Mouse (Mus musculus) intestine, postnatal 0 days (tissue): Measurements from ENCODE around the gene Nf1. TPM values are rescaled to one million over a fixed set of nuclear protein-coding genes. Genes with fewer than 3 reads are reported as not detected.

ENCODE experiments used
- ATAC-seq: fragments of 200-750 bp; cut with Nextera tagmentation; 2 replicates; pipeline ENCODE4 v1.8.0; 2017; ENCODE audit warnings: mild to moderate bottlenecking, moderate TSS enrichment, moderate library complexity
- H3K27ac ChIP-seq: fragments of 300-500 bp; sonication (generic); 2 replicates; pipeline ENCODE4 v1.5.1; 2014; ENCODE audit warnings: mild to moderate bottlenecking, low read depth, low read length, moderate library complexity
- H3K27me3 ChIP-seq: fragments of 300-500 bp; sonication (generic); replicated peaks from 2 replicates; pipeline ENCODE4 v1.6.1; 2014; ENCODE audit warnings: low read length, mixed read lengths; ENCODE audit not compliant: control insufficient read depth, insufficient read depth
- H3K36me3 ChIP-seq: fragments of 300-500 bp; sonication (generic); 2 replicates; pipeline ENCODE4 v1.6.1; 2014; ENCODE audit warnings: mild to moderate bottlenecking, moderate library complexity; ENCODE audit not compliant: control insufficient read depth, insufficient read depth
- H3K4me1 ChIP-seq: fragments of 300-500 bp; sonication (generic); replicated peaks from 2 replicates; pipeline ENCODE4 v1.6.1; 2014; ENCODE audit warnings: antibody characterized with exemption, low read length, mixed read lengths; ENCODE audit not compliant: control insufficient read depth, insufficient read depth
- H3K4me2 ChIP-seq: fragments of 300-500 bp; sonication (generic); replicated peaks from 2 replicates; pipeline ENCODE4 v1.6.1; 2014; ENCODE audit warnings: low read depth, mild to moderate bottlenecking, moderate library complexity
- H3K4me3 ChIP-seq: fragments of 300-500 bp; sonication (generic); 2 replicates; pipeline ENCODE4 v1.5.1; 2014; ENCODE audit warnings: low read depth, low read length
- H3K9ac ChIP-seq: fragments of 300-500 bp; sonication (generic); 2 replicates; pipeline ENCODE4 v1.6.1; 2014; ENCODE audit warnings: mild to moderate bottlenecking, low read depth, low read length
- H3K9me3 ChIP-seq: fragments of 300-500 bp; sonication (generic); 2 replicates; pipeline ENCODE4 v1.6.1; 2016; ENCODE audit warnings: mixed run types; ENCODE audit not compliant: control insufficient read depth
- CTCF ChIP-seq: sonication (generic); IDR thresholded peaks from 2 replicates; pipeline ENCODE4 v1.5.1; 2016; ENCODE audit warnings: low read depth, mild to moderate bottlenecking, control low read depth, antibody characterized with exemption, moderate library complexity
- WGBS: fragments of 180-500 bp; shearing (Covaris S2); extraction: QIAGEN DNeasy Blood & Tissue Kit; methylation state at CpG from one replicate; pipeline ENCODE4 v1.1.7; 2014; 5-methylcytosine and 5-hydroxymethylcytosine counted together
- polyA plus RNA-seq: library from polyadenylated mRNA; unstranded; fragments of >200 nt; fragmentation: Nextera tagmentation; extraction: Ambion mirVana; gene quantifications from 2 replicates; pipeline ENCODE4 v1.2.1, GENCODE M21; 2015

The Nf1 gene
- polyA plus RNA-seq, 1 experiment from 2014 or later: 6.3 TPM

DNA sequence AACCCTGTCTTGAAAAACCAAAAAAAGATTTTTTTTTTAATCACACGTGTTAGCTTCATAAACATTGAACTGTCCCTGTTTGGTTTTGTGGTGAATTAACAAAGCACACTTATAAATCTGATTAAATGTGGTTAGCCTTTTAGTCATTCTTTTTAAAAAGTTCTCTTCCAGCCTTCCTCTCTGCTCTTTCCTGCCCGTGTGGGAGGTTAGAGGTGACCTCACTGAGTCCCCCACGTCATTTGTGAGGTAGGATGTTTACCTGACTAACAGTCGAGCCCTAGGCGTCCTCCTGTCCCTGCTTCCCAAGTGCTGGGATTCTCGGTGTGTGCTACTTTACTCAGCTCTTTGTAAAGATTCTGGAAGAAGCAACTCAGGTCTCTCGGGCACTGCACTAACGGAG, 26.8 kb downstream of the Nf1 start:
- no peaks in the 10 kb centered on the region for H3K9me3 ChIP-seq
- TF ChIP-seq CTCF: no peak
- no peak overlapping the region for H3K4me2 ChIP-seq
- WGBS: 45% methylated on average over 8 of the region's 8 CpGs
- no peak for ATAC-seq
- no peak overlapping the region for H3K4me3 ChIP-seq
- no peaks in the 10 kb centered on the region for H3K4me1 ChIP-seq
- no peaks in the 10 kb centered on the region for H3K27me3 ChIP-seq
- H3K27ac ChIP-seq: no peak overlapping the region
- H3K9ac ChIP-seq: no peak overlapping the region
- no peaks in the 10 kb centered on the region for H3K36me3 ChIP-seq

DNA sequence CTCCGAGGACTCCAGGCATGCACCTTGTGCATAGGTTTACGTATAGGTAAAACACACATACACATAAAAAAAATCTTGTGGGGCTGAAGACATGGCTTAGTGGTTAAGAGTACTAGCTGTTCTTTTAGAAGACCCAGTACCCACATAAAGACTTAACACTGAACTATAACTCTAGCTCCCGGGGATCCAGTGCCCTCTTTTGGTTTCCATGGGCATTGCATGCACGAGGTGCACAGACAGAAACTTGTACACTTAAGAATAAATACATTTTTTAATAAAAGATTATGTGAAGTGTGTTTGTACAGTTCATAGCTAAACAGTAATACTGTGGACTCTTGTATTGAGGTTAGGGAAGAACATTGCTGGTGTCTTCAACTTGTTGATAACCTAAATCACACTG, 33.5 kb downstream of the Nf1 start:
- no peaks in the 10 kb centered on the region for H3K4me1 ChIP-seq
- no peak overlapping the region for H3K9ac ChIP-seq
- H3K4me3 ChIP-seq: no peak overlapping the region
- no peaks in the 10 kb centered on the region for H3K36me3 ChIP-seq
- ATAC-seq: no peak
- H3K9me3 ChIP-seq: no peaks in the 10 kb centered on the region
- H3K27ac ChIP-seq: no peak overlapping the region
- WGBS: 94% methylated on average over 4 of the region's 4 CpGs
- TF ChIP-seq CTCF: peak; percentile 50
- no peak overlapping the region for H3K4me2 ChIP-seq
- H3K27me3 ChIP-seq: no peaks in the 10 kb centered on the region

DNA sequence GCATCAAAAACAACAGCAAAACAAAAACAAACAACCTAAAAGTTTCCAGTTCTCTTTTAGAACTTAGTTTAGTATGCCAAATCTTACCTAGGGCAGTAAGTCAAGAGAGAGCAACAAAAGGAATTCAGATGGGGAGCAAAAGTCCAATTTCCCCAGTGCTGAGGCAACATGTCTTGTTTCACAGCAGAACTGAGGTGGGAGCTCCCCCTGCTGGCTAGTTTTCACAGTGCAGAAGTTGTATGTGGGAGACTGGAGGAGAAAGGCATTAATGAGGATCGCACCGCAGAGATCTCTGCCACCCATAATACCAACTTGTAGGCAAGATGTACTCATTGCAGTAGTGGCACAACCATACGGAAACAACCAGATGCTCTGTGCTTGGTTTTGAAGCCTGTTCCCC, 58.8 kb downstream of the Nf1 start:
- ATAC-seq: peak; percentile 66
- Histone ChIP-seq H3K4me1 (no peaks in the 10 kb centered on the region), H3K27me3 (no peaks in the 10 kb centered on the region), H3K36me3 (peaks cover 8% of the 10 kb centered on the region), H3K4me3 (no peak overlapping the region), H3K9ac (no peak overlapping the region), H3K27ac (no peak overlapping the region), H3K9me3 (no peaks in the 10 kb centered on the region), H3K4me2 (no peak overlapping the region)
- WGBS: 52% methylated on average over 3 of the region's 3 CpGs
- TF ChIP-seq CTCF: peak; percentile 97

- Histone ChIP-seq H3K4me2 (peak overlapping the region; percentile 22; the same call in 1 of the 2 replicates), H3K9ac (no peak overlapping the region), H3K4me3 (no peak overlapping the region), H3K36me3 (peaks cover 10% of the 10 kb centered on the region), H3K9me3 (no peaks in the 10 kb centered on the region), H3K27ac (no peak overlapping the region), H3K27me3 (no peaks in the 10 kb centered on the region), H3K4me1 (no peaks in the 10 kb centered on the region)
- peak; percentile 94 for ATAC-seq
- 50% methylated on average over 6 of the region's 6 CpGs for WGBS
- TF ChIP-seq CTCF: no peak
Observed at GRCm38 (mm10) chr11:79403625-79404319, 64.3 kb downstream of the Nf1 start.

DNA sequence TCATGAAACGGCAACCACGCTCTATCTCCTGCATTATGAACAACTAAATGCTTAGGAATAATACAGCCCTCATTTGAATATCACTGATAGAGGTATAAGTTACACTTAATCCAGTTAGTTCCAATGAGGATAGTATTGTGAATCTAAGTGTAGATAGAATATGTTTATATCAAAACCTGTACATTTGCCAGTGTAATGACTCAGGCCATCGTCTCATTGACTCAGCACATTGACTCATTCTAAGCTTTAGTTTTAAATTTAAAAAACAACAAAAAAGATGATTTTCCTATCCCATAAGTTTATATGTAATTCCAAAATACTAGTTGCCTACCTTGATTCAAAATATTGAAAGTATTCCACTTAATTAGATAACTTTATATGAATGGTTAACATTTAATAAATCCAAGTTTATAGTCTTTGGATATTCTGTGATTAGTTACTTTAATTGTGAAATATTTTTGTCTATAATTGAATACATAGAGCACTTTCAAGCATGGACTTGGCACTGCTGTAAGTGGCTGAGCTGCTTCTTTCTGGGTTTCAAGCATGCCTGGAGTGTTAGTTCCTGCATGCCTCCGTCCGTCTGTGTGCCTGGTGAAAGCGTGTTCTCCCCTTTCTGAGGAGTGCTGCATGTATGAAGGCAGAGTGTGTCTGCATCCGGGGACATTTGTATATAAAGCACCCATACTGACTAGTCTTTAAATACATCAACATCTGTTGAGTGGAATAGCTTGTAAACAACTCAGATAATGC, 74.4 kb downstream of the Nf1 start:
- Histone ChIP-seq H3K4me1 (no peaks in the 10 kb centered on the region), H3K27me3 (no peaks in the 10 kb centered on the region), H3K9ac (no peak overlapping the region), H3K27ac (no peak overlapping the region), H3K9me3 (no peaks in the 10 kb centered on the region), H3K4me3 (no peak overlapping the region), H3K4me2 (no peak overlapping the region), H3K36me3 (peaks cover 27% of the 10 kb centered on the region)
- no peak for ATAC-seq
- 90% methylated on average over 7 of the region's 7 CpGs for WGBS
- TF ChIP-seq CTCF: no peak

GRCm38 (mm10) chr11:79422496-79422895, 83.0 kb downstream of the Nf1 start:
- TF ChIP-seq CTCF: no peak
- WGBS: 90% methylated on average over 5 of the region's 5 CpGs
- no peaks in the 10 kb centered on the region for H3K27me3 ChIP-seq
- H3K36me3 ChIP-seq: peaks cover 11% of the 10 kb centered on the region; the same call in 1 of the 2 replicates
- H3K4me3 ChIP-seq: no peak overlapping the region
- no peak overlapping the region for H3K4me2 ChIP-seq
- no peaks in the 10 kb centered on the region for H3K9me3 ChIP-seq
- H3K4me1 ChIP-seq: no peaks in the 10 kb centered on the region
- ATAC-seq: no peak
- no peak overlapping the region for H3K9ac ChIP-seq
- no peak overlapping the region for H3K27ac ChIP-seq
